8 mouse cellular contexts compared by ENCODE assay signal in the genomic region with DNA sequence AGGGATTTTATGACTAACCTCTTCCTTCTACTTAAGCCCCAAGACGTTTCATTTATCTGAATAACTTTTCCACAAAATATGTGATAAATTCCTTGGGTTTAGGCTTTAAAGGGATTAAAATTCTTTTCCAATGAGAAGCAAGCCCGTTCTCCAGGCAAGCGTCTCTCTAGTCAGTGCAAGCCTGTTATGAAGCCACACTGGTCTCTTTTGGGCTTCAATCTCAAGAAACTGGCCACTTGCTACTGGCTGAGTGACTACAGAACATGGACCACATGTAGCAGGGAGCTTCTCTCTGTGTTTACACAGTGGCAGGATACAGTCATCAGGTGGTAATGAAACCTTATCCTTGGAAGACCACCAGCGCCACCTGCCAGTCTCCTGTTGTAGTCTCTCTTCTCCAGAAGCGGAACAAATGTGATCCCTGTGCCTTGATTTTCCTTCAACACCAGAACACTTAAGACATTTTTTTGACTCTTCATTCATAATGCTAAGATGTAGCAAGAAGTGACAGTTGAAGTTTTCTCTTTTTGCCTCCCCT.
A peak's percentile ranks its signal among the peaks of the same experiment; 100 is the strongest.
DNase-seq lines count a peak whose midpoint lies in the region; ATAC-seq and TF ChIP-seq lines count a peak whose summit lies in the region.

No protein-coding gene starts in this region.

- no peak for ATAC-seq in hindbrain, postnatal 0 days
- no peak for ATAC-seq in hindbrain, embryonic 12.5 days (ENCODE audit: low FRiP score)
- ATAC-seq in erythroid progenitor cell, adult 5-6 weeks (replicated peaks; ENCODE audit: low FRiP score, poor library complexity, severe bottlenecking), result no peak

- no peaks in the 10 kb centered on the region for H3K4me1 ChIP-seq in hindbrain, postnatal 0 days (ENCODE audit: insufficient read depth, low read length)
- no peaks in the 10 kb centered on the region for H3K4me1 ChIP-seq in hindbrain, embryonic 12.5 days
- no peaks in the 10 kb centered on the region; a peak in 1 of 4 replicates for H3K4me1 ChIP-seq in CH12.LX (ENCODE audit: control insufficient read depth in 1 of 2, insufficient read depth in 2 of 2)

- dilution Hi-C loops in CH12.LX (cut with MboI; ENCODE audit: extremely low pct_ligation_motif_present, extremely low pct_unique_long_range_greater_than_20kb, low sequenced_read_pairs), result no loop called here

- H3K27ac ChIP-seq in hindbrain, postnatal 0 days, result no peak overlapping the region
- H3K27ac ChIP-seq in hindbrain, embryonic 12.5 days, result no peak overlapping the region
- H3K27ac ChIP-seq in CH12.LX (ENCODE audit: insufficient read depth, low read depth), result no peak overlapping the region

- peak; percentile 72 for DNase-seq in hindbrain, postnatal 0 days (ENCODE audit: low spot score)
- DNase-seq in CH12.LX (ENCODE audit: extremely low read depth) (peak; percentile 14), ZHBTc4 (ENCODE audit: low read depth, low spot score) (peak; percentile 73)
- DNase-seq in left cerebral cortex, postnatal 14 days (ENCODE audit: low spot score in 2 of 2), result peak; percentile 63 to 65
- DNase-seq in yolk sac, embryonic 10.5 days (ENCODE audit: low spot score), result no peak
- DNase-seq in adrenal gland, postnatal 25 days, result no peak

- peak; percentile 53 for TF ChIP-seq RAD21 in CH12.LX (IDR thresholded peaks at IDR 0.05; ENCODE audit: low read depth, low read length)

- peak; percentile 73 for TF ChIP-seq CTCF in hindbrain, postnatal 0 days (IDR thresholded peaks at IDR 0.05; ENCODE audit: low read depth)
- TF ChIP-seq CTCF in CH12.LX (conservative IDR thresholded peaks at IDR 0.05 in 1 of 2, IDR thresholded peaks at IDR 0.05 in 1 of 2; ENCODE audit: low read depth in 2 of 2, low read length in 2 of 2), result peak; percentile 29 to 57; a peak in 3 of 4 replicates

- H3K9me3 ChIP-seq in hindbrain, postnatal 0 days (ENCODE audit: low read length), result no peaks in the 10 kb centered on the region
- no peaks in the 10 kb centered on the region for H3K9me3 ChIP-seq in hindbrain, embryonic 12.5 days (replicated peaks)
- H3K9me3 ChIP-seq in CH12.LX (replicated peaks; ENCODE audit: low read length), result no peaks in the 10 kb centered on the region

- in situ Hi-C loops in CH12.LX (cut with MboI; ENCODE audit: low pct_ligation_motif_present, low pct_unique_long_range_greater_than_20kb, low sequenced_read_pairs), result loop anchor here (25.0 kb wide), 1 partner anchor 728 kb away; the partner anchor contains the start of gene Fignl1

- H3K4me2 ChIP-seq in hindbrain, postnatal 0 days (ENCODE audit: low read depth, low read length), result no peak overlapping the region
- no peak overlapping the region for H3K4me2 ChIP-seq in hindbrain, embryonic 12.5 days (replicated peaks)
- no peak overlapping the region for H3K4me2 ChIP-seq in CH12.LX (ENCODE audit: insufficient read depth, low read depth, poor library complexity, severe bottlenecking)

- H3K27me3 ChIP-seq in hindbrain, postnatal 0 days (ENCODE audit: insufficient read depth, low read length), result no peaks in the 10 kb centered on the region
- H3K27me3 ChIP-seq in hindbrain, embryonic 12.5 days, result no peaks in the 10 kb centered on the region
- no peaks in the 10 kb centered on the region for H3K27me3 ChIP-seq in CH12.LX (replicated peaks)

- 51% methylated on average over 5 of the region's 5 CpGs for WGBS in hindbrain, postnatal 0 days
- 62% methylated on average over 5 of the region's 5 CpGs for WGBS in hindbrain, embryonic 12.5 days

- no peak overlapping the region for H3K9ac ChIP-seq in hindbrain, postnatal 0 days (replicated peaks; ENCODE audit: low read length)
- H3K9ac ChIP-seq in hindbrain, embryonic 12.5 days, result no peak overlapping the region
- H3K9ac ChIP-seq in CH12.LX (ENCODE audit: insufficient read depth, low read depth), result no peak overlapping the region

- no peaks in the 10 kb centered on the region for H3K36me3 ChIP-seq in hindbrain, postnatal 0 days (ENCODE audit: insufficient read depth, low read length)
- H3K36me3 ChIP-seq in hindbrain, embryonic 12.5 days, result no peaks in the 10 kb centered on the region
- no peaks in the 10 kb centered on the region for H3K36me3 ChIP-seq in CH12.LX (replicated peaks in 1 of 2; ENCODE audit: control insufficient read depth in 1 of 2, insufficient read depth in 1 of 2, low read length in 1 of 2)

- intact Hi-C loops in left cerebral cortex, postnatal 14 days (cut with DNase I), result loop anchor here (5.0 kb wide), 2 partner anchors 513 to 728 kb away; no protein-coding TSS in a partner anchor

- TF ChIP-seq POLR2A in CH12.LX (IDR thresholded peaks at IDR 0.05; ENCODE audit: low read depth, low read length), result no peak

- H3K79me2 ChIP-seq in CH12.LX (replicated peaks; ENCODE audit: control insufficient read depth, extremely low read depth, insufficient read depth, poor library complexity, severe bottlenecking), result no peaks in the 10 kb centered on the region

- no peak for TF ChIP-seq EP300 in CH12.LX (IDR thresholded peaks at IDR 0.05; ENCODE audit: low read length)

- H3K4me3 ChIP-seq in hindbrain, postnatal 0 days (ENCODE audit: low read length), result no peak overlapping the region
- H3K4me3 ChIP-seq in hindbrain, embryonic 12.5 days, result no peak overlapping the region
- no peak overlapping the region for H3K4me3 ChIP-seq in CH12.LX (replicated peaks in 1 of 3; ENCODE audit: low read depth in 2 of 3, low read length in 2 of 3, poor library complexity in 1 of 3)

TF ChIP-seq in CH12.LX, 34 proteins besides CTCF, POLR2A, EP300 and RAD21:
- TF ChIP-seq SMC3 (IDR thresholded peaks at IDR 0.05; ENCODE audit: low read depth, low read length), result peak; percentile 36
- TF ChIP-seq NRF1 (IDR thresholded peaks at IDR 0.05; ENCODE audit: low read depth, low read length), result no peak

Comparison
In these comparisons a context has a peak if more than half of its experiments do, and no peak if none do; other contexts are left out.
1. DNase-seq: peak in hindbrain, postnatal 0 days (single experiment), CH12.LX (single experiment), ZHBTc4 (single experiment) and left cerebral cortex, postnatal 14 days (2 of 2); none in yolk sac, embryonic 10.5 days (single experiment) and adrenal gland, postnatal 25 days (single experiment).